Mouse (Mus musculus) spleen, postnatal 10 days (tissue): Measurements from ENCODE around the gene Masp1.

Experiments
- DNase-seq, 2 experiments: peaks; one replicate each; pipeline ENCODE4 v3.0.0; 2021 to 2022; ENCODE audit warnings: low spot score in 2 of 2

The Masp1 gene

DNA sequence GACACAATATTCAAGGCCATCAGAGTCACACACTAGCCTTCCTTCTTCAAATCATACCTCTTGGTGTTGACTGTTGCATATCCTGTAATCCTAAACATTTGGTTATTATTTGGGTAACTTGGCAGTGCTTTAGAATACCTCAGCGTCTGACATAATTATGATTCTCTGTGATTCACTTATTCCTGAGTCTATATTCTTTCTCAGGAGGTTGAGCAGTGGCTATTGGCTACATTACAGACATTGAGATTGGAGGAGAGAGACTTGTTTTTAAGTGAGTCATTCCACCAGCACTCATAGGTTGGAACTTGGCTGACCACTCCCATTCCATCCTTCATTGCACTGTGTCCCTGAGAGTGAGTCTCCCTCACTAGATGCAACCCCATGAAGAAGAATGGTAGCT is 7.2 kb downstream of the Masp1 start:
- DNase-seq, result no peak

- no peak for DNase-seq
Observed at GRCm38 (mm10) chr16:23511166-23511935, 9.3 kb downstream of the Masp1 start.

GRCm38 (mm10) chr16:23505904-23506687 is 14.5 kb downstream of the Masp1 start:
- DNase-seq, result no peak

DNA sequence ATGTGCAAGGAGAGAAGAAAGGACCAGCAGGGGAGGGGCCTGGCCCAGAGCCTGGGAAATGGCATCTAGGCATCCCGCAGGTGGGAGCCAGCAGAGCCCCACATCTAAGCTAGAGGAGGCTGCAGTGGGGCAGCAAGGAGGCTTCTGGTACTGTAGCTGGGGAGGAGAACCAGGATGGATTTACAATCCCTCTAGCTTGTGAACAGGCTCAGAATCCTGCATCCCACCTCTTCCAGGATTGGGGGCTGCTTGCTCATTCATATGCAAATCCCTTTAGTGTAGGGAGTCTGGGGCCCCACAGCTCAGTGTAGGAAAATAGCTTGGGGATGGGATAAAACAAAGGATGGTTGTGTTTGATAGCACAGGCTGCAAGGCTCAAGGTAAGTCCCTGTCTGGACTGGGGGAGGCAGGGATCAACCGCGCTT is 16.3 kb downstream of the Masp1 start:
- no peak for DNase-seq

GRCm38 (mm10) chr16:23503351-23503750 is 17.3 kb downstream of the Masp1 start:
- DNase-seq, result no peak

DNA sequence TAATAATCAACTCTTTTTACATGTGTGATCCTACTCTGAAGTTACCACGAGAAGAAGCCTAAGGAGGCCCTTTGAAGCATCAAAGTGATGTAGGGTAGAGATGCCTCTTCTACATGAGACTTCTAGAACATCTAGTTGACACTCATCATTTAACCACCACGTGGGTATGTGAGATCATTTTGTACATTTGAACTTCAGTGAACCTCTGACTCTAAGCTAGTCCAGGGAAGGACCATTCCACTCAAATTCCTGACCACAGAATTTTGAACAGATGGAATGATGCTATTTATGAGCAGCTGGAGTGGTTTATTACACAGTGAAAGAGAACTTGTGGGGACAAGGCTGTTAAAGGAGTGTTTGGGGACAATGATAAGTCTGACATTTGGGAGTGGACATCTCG is 18.1 kb downstream of the Masp1 start:
- no peak for DNase-seq

GRCm38 (mm10) chr16:23501288-23501687 is 19.3 kb downstream of the Masp1 start:
- DNase-seq, result no peak

DNA sequence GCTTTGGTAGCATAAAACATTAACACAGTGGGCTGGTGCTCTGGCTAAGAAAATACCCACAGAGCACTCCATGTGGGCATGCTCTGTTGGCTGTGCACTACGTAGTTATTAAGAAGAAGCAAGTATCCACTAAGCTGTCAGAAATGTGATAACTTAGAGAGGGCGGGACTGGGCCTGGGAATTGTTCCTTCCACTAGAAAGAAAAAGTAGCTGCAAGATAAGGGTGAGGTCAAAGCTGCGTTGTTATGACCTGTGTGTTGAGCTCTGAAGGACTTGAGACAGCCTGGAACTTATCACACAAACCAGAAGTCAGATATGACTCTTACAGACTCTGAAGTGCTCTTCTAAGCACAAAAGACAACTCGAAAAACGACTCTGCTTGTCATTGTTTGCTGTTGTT is 20.1 kb downstream of the Masp1 start:
- DNase-seq, result no peak

DNA sequence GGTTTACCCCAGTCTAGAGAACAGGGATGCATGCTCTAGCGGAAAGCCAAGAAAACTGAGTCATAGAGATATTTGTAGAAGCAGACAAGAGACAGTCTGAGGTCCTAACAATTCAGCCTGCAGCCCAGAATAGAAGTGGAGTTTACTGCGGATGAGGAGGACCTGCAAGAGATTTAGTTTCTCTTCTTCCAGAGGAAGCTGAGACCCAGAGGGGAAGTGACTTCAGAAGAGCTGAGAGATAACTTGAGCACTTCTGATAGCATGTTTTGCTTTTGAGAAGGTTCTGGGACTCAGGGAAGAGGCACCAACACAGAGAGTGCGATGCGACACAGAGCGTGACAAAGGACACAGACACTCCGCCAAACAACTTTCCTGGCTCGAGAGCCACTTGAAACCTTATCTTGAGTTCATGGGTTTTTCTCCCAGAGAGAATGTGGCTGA is 21.9 kb downstream of the Masp1 start:
- no peak for DNase-seq

- DNase-seq, result no peak
Observed at GRCm38 (mm10) chr16:23497881-23498280, 22.7 kb downstream of the Masp1 start.

DNA sequence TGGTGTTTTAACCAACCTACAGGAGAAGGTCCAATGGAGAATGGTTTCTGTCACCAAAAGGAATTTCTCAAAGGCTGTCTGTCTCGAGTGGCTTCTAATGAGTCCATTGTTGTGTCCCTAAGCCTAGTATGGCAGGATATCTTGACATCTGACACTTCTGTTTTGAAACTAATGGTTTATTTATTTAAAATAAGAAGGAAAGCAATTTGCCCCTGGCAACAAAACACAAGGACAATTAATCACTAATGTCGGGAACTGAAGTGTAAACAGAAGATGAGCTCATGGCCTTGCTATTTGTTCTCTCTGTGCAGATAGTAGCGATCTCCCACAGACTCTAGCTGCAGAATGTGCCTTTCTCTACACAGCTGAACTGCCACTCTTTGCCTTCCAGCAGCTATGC is 23.2 kb downstream of the Masp1 start:
- DNase-seq, result no peak

DNA sequence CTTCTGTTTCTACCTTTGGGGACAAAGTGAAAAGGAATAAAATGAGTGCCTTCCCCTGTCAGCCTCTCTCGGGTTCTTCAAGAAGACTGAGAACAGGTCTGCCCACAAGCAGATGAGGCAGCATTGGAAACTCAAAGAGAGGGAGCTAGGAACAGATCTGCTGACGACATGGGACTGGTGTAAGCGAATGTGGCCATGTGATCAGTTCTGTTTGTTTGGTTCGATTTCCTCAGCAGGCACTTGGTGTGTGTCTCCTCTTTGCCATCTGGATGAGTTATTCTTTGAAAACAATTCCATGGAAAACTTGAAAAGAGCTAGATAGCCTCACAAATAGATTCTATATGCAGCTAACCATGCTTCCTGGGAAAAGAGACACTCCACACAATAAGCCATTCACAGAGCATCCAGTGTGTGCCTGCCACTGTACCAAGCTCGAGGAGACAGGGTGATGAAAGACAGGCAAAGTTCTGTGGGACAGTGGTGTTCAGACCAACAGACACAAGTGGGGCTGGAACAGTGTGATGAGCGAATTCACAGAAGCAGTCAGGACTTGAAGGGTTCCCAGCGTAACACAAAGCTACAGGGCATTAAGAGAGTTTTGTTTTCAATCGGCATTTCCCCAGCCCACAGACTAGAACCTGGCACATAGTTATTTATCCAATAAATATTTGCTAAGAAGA is 24.2 kb downstream of the Masp1 start:
- DNase-seq, result no peak

DNA sequence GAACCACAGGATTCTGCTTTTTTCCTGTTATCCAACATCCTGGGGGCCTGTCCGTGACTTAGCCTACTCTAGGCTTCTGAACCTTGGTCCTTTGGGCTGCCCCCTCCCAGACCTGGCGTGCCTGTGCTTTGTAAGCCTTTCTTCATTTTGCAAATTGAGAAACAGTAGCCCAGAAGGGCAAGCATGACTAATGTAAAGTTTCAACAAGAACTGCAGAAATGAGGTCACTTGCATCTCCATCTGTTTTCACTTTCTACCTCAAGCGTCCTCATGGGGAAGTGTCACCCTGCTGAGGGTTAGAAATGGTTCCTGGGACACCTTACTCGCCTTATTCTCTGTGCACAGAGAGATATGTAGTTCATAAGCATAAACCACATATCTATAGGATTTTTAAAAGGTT is 27.8 kb downstream of the Masp1 start:
- DNase-seq, result no peak

DNA sequence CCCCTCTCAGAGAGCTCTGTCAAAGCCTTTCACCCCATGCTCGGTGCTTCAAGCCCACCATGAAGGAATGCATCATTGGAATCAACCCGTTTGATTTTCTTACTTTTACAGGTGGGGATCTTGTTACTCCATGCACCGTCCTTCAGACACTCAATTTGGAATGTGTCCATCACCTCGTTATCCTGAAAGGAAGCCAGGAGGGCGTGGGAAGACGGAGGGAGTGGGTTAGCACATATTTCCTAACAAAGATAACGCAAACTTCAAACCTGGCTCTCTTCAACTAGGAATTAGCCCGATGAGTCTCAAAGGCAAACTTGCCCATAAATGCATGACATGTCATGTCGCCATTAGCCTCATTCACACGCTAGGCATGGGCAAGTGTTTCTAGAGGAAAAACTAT is 37.3 kb downstream of the Masp1 start:
- no peak for DNase-seq

GRCm38 (mm10) chr16:23482846-23483245 is 37.8 kb downstream of the Masp1 start:
- no peak for DNase-seq

DNA sequence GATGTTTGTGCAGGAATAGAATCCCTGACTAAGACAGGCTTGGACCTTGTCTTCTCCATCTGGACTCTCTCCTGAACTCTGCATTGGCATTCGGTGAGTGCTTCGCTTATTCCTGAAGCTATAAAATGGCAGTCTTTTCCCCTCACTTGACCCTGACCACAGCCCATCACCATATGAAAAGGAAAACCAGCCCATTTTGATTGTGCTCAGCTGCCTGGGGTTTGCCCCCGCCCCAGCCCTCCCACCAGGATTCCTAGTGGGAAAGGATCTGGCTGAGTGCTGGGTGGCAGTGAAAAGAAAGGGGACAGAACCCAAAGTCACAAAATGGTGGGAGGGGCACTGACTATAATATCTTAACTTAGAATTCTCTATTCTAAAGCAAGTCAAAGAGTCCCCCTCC is 38.4 kb downstream of the Masp1 start:
- DNase-seq, result no peak

DNA sequence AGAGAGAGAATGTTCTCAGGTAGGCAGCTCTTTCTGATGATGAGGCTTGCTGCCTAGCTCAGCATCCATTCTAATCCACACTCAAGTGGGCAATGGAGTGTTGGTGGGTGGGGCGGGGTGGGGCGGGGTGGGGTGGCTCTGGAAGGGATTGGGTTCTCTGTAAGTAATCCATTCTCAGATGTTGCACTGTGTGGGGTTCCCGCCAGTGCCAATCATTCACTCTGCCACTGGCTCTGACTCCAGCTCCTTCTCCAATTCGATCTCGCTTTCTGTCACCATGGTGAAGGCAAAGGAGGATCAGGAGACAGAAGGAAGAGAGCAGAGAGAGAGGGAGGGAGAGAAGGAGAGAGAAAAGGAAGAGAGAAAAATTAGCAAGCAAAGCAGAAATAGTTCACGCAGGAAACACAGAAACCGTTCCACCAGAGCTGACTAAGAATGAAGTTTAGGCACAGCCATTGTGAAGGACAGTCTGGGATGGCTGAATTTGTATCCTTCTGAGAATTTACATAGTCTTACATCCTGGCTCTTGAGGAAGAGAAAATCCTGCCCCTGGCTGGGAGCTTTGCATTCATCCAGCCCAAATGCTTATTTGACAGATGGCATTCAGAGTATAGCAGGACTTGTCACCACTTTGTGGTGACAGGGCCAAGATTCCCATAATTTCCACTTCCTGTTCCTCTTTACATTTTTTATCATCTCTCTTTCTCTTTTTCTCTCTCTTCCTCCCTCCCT is 40.6 kb downstream of the Masp1 start:
- DNase-seq, result no peak

GRCm38 (mm10) chr16:23476598-23476997 is 44.0 kb downstream of the Masp1 start:
- no peak for DNase-seq

DNA sequence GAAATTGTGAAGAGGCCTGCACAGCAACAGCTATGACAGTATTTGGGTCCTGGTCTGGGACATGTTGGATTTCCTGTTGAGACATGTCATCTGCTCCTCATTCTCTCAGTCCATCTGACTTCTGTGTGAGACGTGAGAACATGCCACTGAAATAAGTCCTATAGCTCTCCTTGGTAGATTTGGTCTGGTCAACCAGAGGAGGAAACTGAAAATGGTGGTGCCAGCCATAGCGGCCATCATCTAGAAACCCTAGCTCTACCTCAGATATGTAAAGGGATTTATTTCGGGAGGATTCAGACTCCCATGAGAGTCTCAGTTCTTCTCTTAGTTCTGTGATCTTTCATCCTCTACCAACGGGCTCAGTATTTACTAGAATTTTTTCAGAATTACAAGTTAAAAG is 45.0 kb downstream of the Masp1 start:
- no peak for DNase-seq

DNA sequence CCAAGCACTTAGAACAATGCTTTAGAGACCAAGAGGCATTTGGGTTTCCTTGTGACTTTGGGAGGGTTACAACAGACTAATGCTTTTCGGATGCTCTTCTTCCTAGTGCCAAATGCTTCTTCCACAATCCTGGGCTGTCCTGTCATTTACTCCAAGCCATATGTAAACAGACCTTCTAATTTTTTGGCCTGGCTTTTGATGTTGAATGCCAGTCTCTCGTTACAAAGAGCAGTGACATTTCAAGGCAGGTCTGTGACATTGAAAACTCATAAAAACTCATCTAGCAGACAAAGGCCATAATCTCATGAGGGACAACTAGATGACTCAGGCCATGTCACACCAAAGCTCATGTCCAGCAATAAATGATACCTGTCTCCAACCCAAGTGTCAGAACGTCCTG is 48.6 kb downstream of the Masp1 start:
- no peak for DNase-seq

DNA sequence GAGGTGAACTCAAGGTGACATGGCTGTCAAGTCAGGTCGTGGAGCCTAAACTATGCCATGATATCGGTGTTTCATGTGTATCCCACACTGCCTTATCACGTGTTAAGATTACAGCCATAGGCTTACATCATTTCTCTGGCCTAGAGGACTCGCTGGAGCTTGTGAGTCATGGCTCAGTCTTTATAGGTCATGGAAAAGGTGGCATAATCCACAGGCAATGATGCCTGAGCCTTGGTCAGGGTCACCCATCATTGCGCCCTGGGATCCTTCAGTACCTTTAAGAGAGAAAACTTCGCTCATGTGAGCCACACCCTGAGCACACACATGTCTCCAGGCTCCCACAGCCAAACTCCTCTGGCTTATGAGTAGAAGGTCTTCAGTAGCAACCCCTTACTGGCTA is 49.1 kb downstream of the Masp1 start:
- DNase-seq, result no peak
